Mouse (Mus musculus) midbrain, embryonic 14.5 days (tissue): Measurements from ENCODE around the gene Ciz1. TPM values are rescaled to one million over a fixed set of nuclear protein-coding genes. Genes with fewer than 3 reads are reported as not detected.
A peak's percentile ranks its signal among the peaks of the same experiment; 100 is the strongest.

Experiments
- ATAC-seq: fragments of 200-750 bp; cut with Nextera tagmentation; 2 replicates; pipeline ENCODE4 v1.8.0; 2017; ENCODE audit warnings: moderate number of reproducible peaks, moderate library complexity; ENCODE audit not compliant: low FRiP score, low TSS enrichment
- DNase-seq: peaks from one replicate; pipeline ENCODE4 v3.0.0-alpha.2; 2015
- H3K27ac ChIP-seq: fragments of 300-500 bp; sonication (generic); replicated peaks from 2 replicates; pipeline ENCODE4 v1.5.1; 2014; ENCODE audit warnings: mild to moderate bottlenecking, low read depth, low read length, moderate library complexity
- H3K27me3 ChIP-seq: fragments of 300-500 bp; sonication (generic); 2 replicates; pipeline ENCODE4 v1.6.1; 2014; ENCODE audit warnings: low read length, control low read depth, mixed read lengths; ENCODE audit not compliant: control insufficient read depth, insufficient read depth
- H3K36me3 ChIP-seq: fragments of 300-500 bp; sonication (generic); 2 replicates; pipeline ENCODE4 v1.6.1; 2014; ENCODE audit warnings: low read length, control low read depth; ENCODE audit not compliant: control insufficient read depth, insufficient read depth
- H3K4me1 ChIP-seq: fragments of 300-500 bp; sonication (generic); 2 replicates; pipeline ENCODE4 v1.6.1; 2014; ENCODE audit warnings: mild to moderate bottlenecking, antibody characterized with exemption, low read length, control low read depth; ENCODE audit not compliant: control insufficient read depth, insufficient read depth
- H3K4me2 ChIP-seq: fragments of 300-500 bp; sonication (generic); 2 replicates; pipeline ENCODE4 v1.6.1; 2014; ENCODE audit warnings: mild to moderate bottlenecking, low read length, moderate library complexity
- H3K4me3 ChIP-seq: fragments of 300-500 bp; sonication (generic); replicated peaks from 2 replicates; pipeline ENCODE4 v1.5.1; 2014; ENCODE audit warnings: low read depth, low read length
- H3K9ac ChIP-seq: fragments of 300-500 bp; sonication (generic); replicated peaks from 2 replicates; pipeline ENCODE4 v1.6.1; 2014; ENCODE audit warnings: mild to moderate bottlenecking, low read length, moderate library complexity
- H3K9me3 ChIP-seq: fragments of 300-500 bp; sonication (generic); 2 replicates; pipeline ENCODE4 v1.6.1; 2016; ENCODE audit warnings: low read length, control low read depth, mixed read lengths; ENCODE audit not compliant: control insufficient read depth
- WGBS: fragments of 180-500 bp; shearing (Covaris S2); extraction: QIAGEN DNeasy Blood & Tissue Kit; methylation state at CpG from one replicate; pipeline ENCODE4 v1.1.7; 2014; 5-methylcytosine and 5-hydroxymethylcytosine counted together
- polyA plus RNA-seq: library from polyadenylated mRNA; unstranded; fragments of >200 nt; fragmentation: Nextera tagmentation; extraction: Ambion mirVana; gene quantifications from 2 replicates; pipeline ENCODE4 v1.2.1, GENCODE M21; 2014

Ciz1 gene
- polyA plus RNA-seq, 1 experiment from 2014 or later, result 54.1 TPM

DNA sequence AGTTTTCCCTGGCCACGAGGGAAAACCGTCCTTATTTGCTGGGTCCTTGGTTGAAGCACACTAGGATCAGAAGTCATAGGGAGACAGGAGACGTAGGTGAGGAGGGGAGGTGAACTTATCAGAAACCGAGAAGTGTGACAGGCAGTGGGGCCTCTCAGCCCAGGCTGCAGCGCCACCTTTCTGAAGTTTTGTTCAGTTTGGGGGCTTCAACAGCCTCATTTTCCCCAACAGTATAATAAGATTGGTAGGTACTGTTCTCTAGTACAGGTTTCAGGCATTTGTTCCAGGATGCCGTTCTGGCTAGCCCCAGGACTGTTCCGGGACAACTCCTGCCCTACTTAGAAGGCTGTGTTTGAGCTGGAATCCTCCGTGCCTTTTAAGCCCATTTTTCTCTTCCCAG lies 42.8 kb downstream of the Ciz1 start:
- H3K27me3 ChIP-seq, result no peaks in the 10 kb centered on the region
- ATAC-seq, result no peak
- peaks cover 3% of the 10 kb centered on the region; the same call in 1 of the 2 replicates for H3K36me3 ChIP-seq
- H3K4me2 ChIP-seq, result peak overlapping the region; percentile 89
- peak overlapping the region; percentile 97 for H3K4me3 ChIP-seq
- H3K9me3 ChIP-seq, result no peaks in the 10 kb centered on the region
- H3K4me1 ChIP-seq, result peaks cover 13% of the 10 kb centered on the region
- WGBS, result 3% methylated on average over 8 of the region's 8 CpGs
- peak overlapping the region; percentile 91 for H3K27ac ChIP-seq
- peak overlapping the region; percentile 80 for H3K9ac ChIP-seq
- peak; percentile 59 for DNase-seq

DNA sequence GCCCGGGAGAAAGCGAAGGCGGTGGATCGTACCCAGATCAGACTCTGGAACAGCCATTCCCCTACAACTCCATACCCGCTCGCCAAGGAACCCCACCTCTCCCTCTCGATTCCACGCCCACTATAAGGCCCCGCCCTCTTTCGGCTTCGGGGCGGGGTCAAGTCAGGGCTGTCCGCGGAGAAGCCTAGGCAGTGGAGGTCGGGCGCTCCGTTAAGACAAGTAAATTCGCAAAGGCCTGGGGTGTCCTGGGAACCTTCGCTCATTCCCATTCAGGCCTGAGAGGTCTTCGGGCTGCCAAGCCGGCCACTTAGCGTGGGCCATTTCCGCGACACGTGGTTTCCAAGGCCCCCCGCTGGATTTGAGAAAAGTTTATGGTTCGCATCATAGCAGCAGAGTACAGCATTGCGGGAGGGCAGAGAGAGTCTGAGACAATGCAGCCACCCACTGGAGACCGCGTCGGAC lies 43.4 kb downstream of the Ciz1 start, which contains the start of gene Ptges2:
Gene Ptges2, plus strand, starts transcription at position 413 of the 462 bp plus-strand sequence.
- H3K4me1 ChIP-seq, result peaks cover 13% of the 10 kb centered on the region
- no peaks in the 10 kb centered on the region for H3K27me3 ChIP-seq
- H3K27ac ChIP-seq, result peak within 1 kb of the TSS; percentile 91
- peaks cover 7% of the 10 kb centered on the region for H3K36me3 ChIP-seq
- under 1% methylated on average over 31 of the region's 31 CpGs for WGBS
- peak within 1 kb of the TSS; percentile 97 for H3K4me3 ChIP-seq
- ATAC-seq (peak; percentile 91), DNase-seq (peak; percentile 94)
- peak within 1 kb of the TSS; percentile 80 for H3K9ac ChIP-seq
- peak within 1 kb of the TSS; percentile 89 for H3K4me2 ChIP-seq
- no peaks in the 10 kb centered on the region for H3K9me3 ChIP-seq

DNA sequence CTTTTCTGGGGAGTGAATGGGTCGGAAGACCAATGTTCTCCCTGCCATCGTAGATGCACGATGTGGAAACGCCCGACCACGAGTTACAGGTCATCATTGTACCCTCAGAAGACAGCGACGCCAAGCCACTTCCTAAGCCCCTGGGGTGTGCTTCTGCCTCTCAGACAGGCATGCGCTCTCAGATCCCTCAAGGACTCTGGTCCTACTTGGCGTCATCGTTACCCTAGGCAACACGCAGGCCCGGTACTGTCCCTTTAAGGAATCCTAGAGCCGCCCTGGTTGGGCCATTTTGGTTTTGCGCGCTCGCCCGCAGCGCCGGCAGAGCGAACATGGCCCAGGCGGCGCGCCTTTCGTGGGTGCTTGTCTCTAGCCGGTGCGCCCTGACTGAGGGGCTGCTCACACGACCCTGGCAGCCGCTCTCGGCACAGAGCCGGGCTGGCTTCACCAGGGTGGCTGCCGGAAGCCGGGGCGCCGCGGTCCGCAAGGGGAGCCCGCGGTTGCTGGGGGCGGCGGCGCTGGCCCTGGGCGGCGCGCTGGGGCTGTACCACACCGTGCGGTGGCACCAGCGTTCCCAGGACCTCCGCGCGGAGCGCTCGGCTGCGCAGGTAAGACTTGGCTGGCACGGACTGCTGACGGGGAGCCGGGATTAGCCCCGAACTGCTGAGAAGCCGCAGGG lies 44.0 kb downstream of the Ciz1 start:
- peaks cover 13% of the 10 kb centered on the region for H3K4me1 ChIP-seq
- H3K9me3 ChIP-seq, result no peaks in the 10 kb centered on the region
- under 1% methylated on average over 59 of the region's 59 CpGs for WGBS
- no peaks in the 10 kb centered on the region for H3K27me3 ChIP-seq
- peak; percentile 94 for ATAC-seq
- H3K27ac ChIP-seq, result peak overlapping the region; percentile 91
- peak overlapping the region; percentile 80 for H3K9ac ChIP-seq
- H3K4me2 ChIP-seq, result peak overlapping the region; percentile 89
- DNase-seq, result peak; percentile 96
- peak overlapping the region; percentile 97 for H3K4me3 ChIP-seq
- peaks cover 12% of the 10 kb centered on the region for H3K36me3 ChIP-seq

DNA sequence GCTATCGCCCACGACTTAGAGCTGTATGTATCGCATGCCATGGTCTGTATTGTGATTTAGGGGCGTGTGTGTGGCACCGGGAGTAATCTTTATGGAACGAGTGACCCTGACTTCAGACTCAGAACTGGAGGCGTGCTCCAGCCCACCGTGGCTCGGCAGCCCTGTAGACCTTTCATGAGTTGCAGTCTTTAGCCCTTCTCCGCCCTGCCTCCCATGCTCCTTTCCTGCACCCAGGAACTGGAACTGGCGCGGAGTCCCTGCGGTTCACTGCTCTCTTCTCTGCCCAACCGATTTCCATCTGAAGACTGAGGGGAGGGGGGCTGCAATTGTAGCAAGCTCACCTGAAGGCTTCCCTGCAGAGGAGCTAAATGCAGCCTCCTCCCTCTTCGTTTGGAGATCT lies 44.6 kb downstream of the Ciz1 start:
- Histone ChIP-seq H3K4me2 (peak overlapping the region; percentile 89), H3K27me3 (no peaks in the 10 kb centered on the region), H3K9me3 (no peaks in the 10 kb centered on the region), H3K4me1 (peaks cover 13% of the 10 kb centered on the region), H3K9ac (peak overlapping the region; percentile 80), H3K36me3 (peaks cover 18% of the 10 kb centered on the region), H3K27ac (peak overlapping the region; percentile 91), H3K4me3 (peak overlapping the region; percentile 97)
- WGBS, result under 1% methylated on average over 15 of the region's 15 CpGs
- ATAC-seq (no peak), DNase-seq (peak; percentile 15)

DNA sequence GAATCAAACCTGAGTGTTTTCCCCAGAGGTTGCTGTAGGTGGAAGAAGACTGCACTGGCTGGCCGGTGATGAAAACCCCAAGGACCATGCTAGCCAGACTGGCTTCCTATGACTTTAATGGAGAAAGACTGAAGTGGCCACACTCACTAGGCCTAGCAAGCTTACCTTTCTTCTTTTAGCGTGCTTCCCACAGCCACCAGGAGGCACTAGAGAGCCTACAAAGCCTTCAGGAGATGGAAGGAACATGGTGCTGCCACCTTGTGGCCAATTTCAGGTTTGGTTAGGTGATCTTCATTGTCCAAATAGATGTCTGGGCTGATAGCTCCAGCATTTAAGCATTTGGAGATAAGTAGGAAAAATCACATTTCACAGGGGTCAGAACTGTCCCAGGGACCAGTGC lies 52.5 kb downstream of the Ciz1 start:
- no peak overlapping the region for H3K9ac ChIP-seq
- H3K4me1 ChIP-seq, result no peaks in the 10 kb centered on the region
- H3K4me3 ChIP-seq, result no peak overlapping the region
- WGBS, result 19% methylated on average over 2 of the region's 2 CpGs
- H3K9me3 ChIP-seq, result no peaks in the 10 kb centered on the region
- H3K4me2 ChIP-seq, result no peak overlapping the region
- DNase-seq, result peak; percentile 98
- H3K36me3 ChIP-seq, result peaks cover 35% of the 10 kb centered on the region
- H3K27me3 ChIP-seq, result no peaks in the 10 kb centered on the region
- no peak; the same call in 1 of the 2 replicates for ATAC-seq
- H3K27ac ChIP-seq, result no peak overlapping the region

DNA sequence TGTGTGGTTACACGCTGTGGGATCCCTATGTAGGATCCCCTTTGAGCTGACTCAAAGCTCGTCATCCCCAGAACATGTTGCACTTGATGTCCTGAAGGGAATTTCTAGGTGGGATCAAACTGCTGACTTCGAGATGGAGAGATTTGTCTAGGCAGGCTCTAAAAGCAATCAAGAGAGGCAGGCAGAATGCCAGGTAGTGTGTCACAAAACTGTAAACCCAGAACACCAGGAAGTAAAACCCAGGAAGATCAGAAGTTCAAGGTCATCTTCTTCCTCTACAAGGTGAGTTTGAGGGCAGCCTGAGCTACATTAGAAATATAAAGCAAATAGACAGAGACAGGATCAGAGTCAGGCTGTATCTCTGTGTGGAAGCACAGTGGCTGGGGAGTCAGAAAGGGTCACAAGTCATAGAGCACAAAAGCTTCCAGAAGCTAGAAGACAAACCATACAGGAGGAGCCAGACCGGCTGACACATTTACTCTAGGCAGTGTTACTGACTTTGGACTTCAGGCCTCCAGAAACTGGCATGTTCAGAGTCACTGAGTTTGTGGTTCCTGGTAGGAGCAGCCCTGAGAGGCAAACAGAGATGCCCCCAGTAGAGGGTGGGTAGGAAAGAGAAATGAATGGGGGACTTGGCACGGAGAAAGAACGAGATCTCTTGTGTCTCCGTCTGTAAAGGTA lies 55.2 kb downstream of the Ciz1 start:
- H3K4me1 ChIP-seq, result no peaks in the 10 kb centered on the region
- no peaks in the 10 kb centered on the region for H3K27me3 ChIP-seq
- H3K27ac ChIP-seq, result no peak overlapping the region
- H3K9ac ChIP-seq, result no peak overlapping the region
- peaks cover 11% of the 10 kb centered on the region for H3K36me3 ChIP-seq
- H3K4me2 ChIP-seq, result no peak overlapping the region
- DNase-seq (no peak), ATAC-seq (no peak)
- WGBS, result 84% methylated on average over 7 of the region's 7 CpGs
- H3K9me3 ChIP-seq, result no peaks in the 10 kb centered on the region
- H3K4me3 ChIP-seq, result no peak overlapping the region

DNA sequence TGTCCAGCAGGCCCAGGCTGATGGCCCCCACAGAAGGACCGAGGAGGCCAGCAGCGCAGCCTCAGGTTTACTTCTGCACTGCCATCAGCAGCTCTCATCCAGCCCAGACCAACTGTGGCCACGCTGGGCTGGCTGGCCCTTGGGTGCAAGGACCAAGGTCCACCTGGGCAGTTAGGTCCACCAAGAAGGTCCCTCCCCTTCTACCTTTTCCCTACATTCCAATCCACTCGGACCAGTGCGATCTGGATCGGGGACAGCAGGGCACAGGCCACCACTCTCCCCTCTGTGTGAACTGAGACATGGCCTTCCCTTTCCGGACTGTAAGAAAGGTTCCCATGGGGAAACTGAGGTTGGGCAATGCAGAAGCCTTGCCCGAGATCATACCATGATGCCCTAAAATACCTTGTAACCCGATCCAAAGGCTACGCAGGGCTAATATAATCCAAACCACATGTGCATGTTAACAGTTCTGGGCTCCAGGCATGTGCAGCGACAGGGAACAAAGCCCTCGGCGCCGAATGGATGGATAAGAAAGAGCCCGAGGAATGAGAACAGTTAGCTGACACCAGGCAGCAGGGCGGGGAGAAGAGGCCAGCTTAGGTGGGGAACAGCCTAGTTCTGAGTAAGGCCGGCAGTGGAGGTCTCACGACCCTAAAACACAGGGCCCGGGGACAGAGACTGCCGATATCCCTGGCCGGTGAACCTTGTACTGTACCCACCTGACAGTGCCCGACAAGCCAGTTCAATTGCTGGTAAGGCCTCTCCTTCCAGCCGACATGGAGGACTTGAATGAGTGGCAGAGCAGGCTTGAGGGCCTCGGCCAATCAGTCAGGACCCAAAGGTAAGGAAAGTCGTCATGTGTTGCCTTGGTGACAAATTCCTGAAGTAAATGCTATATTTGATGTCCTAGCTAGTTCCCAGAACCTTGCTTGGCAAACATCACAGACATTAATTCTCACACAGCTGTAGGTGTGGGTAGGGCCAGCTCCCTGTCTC lies 56.6 kb downstream of the Ciz1 start:
- ATAC-seq (no peak), DNase-seq (no peak)
- no peak overlapping the region for H3K4me2 ChIP-seq
- peaks cover 6% of the 10 kb centered on the region; the same call in 1 of the 2 replicates for H3K36me3 ChIP-seq
- no peaks in the 10 kb centered on the region for H3K4me1 ChIP-seq
- H3K9me3 ChIP-seq, result no peaks in the 10 kb centered on the region
- no peak overlapping the region for H3K9ac ChIP-seq
- no peak overlapping the region for H3K27ac ChIP-seq
- WGBS, result 68% methylated on average over 25 of the region's 25 CpGs
- no peak overlapping the region for H3K4me3 ChIP-seq
- no peaks in the 10 kb centered on the region for H3K27me3 ChIP-seq

DNA sequence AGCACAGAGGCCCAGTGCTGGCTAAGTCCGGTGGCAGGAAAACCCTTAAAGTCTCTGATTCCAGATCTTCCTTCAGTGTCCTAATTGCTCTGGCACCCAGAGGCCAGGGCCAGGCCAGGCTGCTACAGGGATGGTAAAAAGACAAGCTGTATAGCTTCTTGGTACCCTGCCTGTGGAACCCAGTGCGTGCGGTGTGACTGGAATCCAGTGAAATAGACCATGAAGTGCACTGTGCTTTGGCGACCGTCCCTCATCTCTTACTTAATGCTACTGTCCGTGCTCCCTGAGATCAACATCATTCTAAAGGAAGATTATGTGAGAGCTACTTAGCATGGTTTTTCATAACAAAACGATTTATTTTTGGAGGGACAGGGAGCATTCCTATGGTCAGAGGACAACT lies 59.3 kb downstream of the Ciz1 start:
- H3K4me2 ChIP-seq, result no peak overlapping the region
- no peaks in the 10 kb centered on the region for H3K27me3 ChIP-seq
- WGBS, result 87% methylated on average over 7 of the region's 7 CpGs
- peaks cover 28% of the 10 kb centered on the region for H3K36me3 ChIP-seq
- no peak overlapping the region for H3K9ac ChIP-seq
- no peak overlapping the region for H3K27ac ChIP-seq
- no peaks in the 10 kb centered on the region for H3K4me1 ChIP-seq
- DNase-seq (no peak), ATAC-seq (no peak)
- no peaks in the 10 kb centered on the region for H3K9me3 ChIP-seq
- no peak overlapping the region for H3K4me3 ChIP-seq
